Mouse (Mus musculus) bone marrow macrophage, adult 2 months (primary cell): ENCODE results near the gene Arhgap44.

Experiments used
- CTCF ChIP-seq: IDR thresholded peaks from 2 replicates; pipeline ENCODE4 v1.5.1; 2012; ENCODE audit warnings: low read depth, mild to moderate bottlenecking, low read length, moderate library complexity
- POLR2A ChIP-seq: IDR thresholded peaks from 2 replicates; pipeline ENCODE4 v1.6.1; 2012; ENCODE audit warnings: mild to moderate bottlenecking, low read depth, low read length, borderline replicate concordance

- TF ChIP-seq POLR2A (no peak), CTCF (no peak)
Measured at GRCm38 (mm10) chr11:65142838-65143417, 19.8 kb downstream of the Arhgap44 start.
